Mouse (Mus musculus): ENCODE measurements around the gene Olfr1261. TPM values are rescaled to one million over a fixed set of nuclear protein-coding genes. Genes with fewer than 3 reads are reported as not detected.

The Olfr1261 gene
- not detected in 2 replicates for polyA plus RNA-seq (2012)

DNA sequence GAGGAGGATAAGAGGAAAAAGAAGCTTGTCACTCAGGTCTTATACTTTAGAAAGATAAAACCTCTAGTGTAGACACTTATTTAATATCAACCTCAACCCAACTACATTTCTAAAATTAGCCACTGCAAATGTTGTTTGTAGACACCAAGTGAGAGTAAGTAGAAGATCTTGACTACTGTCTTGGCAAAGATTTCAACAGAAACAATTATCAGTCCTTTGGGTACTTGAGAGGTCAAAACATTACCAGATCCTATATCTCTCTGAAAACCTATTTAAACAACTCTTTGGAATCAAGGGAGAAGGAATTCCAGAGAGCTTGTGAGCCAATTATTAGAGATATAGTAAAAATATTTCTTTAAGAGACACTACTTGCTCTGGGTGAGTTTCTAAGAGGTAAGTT lies at the start of gene Olfr1261:
Gene Olfr1261, plus strand, starts transcription at position 301 of the 400 bp plus-strand sequence.
- Histone ChIP-seq H3K4me3 (replicated peaks) (no peak within 1 kb of the TSS), H3K9me3 (ENCODE audit: control insufficient read depth, low read length) (no peaks in the 10 kb centered on the region), H3K27me3 (ENCODE audit: control insufficient read depth) (no peaks in the 10 kb centered on the region), H3K36me3 (ENCODE audit: control insufficient read depth) (no peaks in the 10 kb centered on the region), H3K4me1 (ENCODE audit: control insufficient read depth) (no peaks in the 10 kb centered on the region)
- no peak for TF ChIP-seq GATA1 (IDR thresholded peaks at IDR 0.05; ENCODE audit: low read length)
- TF ChIP-seq TAL1 (IDR thresholded peaks at IDR 0.05; ENCODE audit: low read length) = no peak

DNA sequence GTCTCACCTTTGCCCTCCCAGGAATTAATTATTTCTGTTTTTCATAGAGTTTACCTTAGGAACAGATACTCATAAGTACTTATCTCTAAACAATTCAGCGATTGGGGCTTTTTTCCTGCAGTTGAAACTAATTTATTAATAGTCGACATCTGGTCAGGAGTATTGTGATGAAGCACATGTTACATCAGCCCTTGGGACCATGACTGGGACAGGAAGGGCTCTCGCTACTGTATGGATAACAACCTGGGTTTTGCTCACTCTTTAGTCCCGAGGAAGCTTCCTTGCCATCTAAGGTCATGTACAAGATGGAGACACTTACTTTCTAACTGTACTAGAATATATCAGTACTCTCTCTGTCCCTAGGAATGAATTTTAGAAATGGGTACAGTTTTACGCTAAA lies 42.5 kb upstream of the Olfr1261 start, which contains the start of gene Olfr1259:
Gene Olfr1259, minus strand, starts transcription at position 101 of the 400 bp plus-strand sequence.
- Histone ChIP-seq H3K4me3 (replicated peaks) (no peak within 1 kb of the TSS), H3K36me3 (ENCODE audit: control insufficient read depth) (no peaks in the 10 kb centered on the region), H3K4me1 (ENCODE audit: control insufficient read depth) (no peaks in the 10 kb centered on the region), H3K27me3 (ENCODE audit: control insufficient read depth) (no peaks in the 10 kb centered on the region), H3K9me3 (ENCODE audit: control insufficient read depth, low read length) (peaks cover 3% of the 10 kb centered on the region)
- TF ChIP-seq GATA1 (IDR thresholded peaks at IDR 0.05; ENCODE audit: low read length) (no peak), TAL1 (IDR thresholded peaks at IDR 0.05; ENCODE audit: low read length) (no peak)

DNA sequence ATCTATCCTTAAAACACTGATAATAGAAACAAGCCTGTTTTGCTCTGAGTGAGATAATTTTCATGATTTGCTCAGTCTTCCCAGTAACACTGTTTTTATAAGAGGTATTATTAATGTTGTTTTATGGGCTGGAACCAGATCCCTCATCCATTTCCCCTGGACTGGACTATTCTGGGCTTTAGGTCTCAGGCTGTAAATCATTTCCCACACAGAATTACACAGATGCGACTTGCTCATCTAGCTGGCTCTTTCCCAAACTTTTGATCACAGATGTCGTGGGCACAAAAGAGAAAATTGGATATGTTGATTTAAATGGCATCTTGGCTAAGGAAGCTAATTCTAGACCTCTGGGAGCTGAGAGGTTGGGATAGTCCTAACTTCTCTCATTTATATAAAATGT lies 16.8 kb upstream of the Olfr1261 start, which contains the start of gene Olfr1260:
Gene Olfr1260, plus strand, starts transcription at position 157 of the 400 bp plus-strand sequence.
- Histone ChIP-seq H3K9me3 (ENCODE audit: control insufficient read depth, low read length) (no peaks in the 10 kb centered on the region; the same call in 1 of the 2 replicates), H3K4me1 (ENCODE audit: control insufficient read depth) (no peaks in the 10 kb centered on the region), H3K27me3 (ENCODE audit: control insufficient read depth) (no peaks in the 10 kb centered on the region), H3K4me3 (replicated peaks) (no peak within 1 kb of the TSS), H3K36me3 (ENCODE audit: control insufficient read depth) (no peaks in the 10 kb centered on the region)
- TF ChIP-seq GATA1 (IDR thresholded peaks at IDR 0.05; ENCODE audit: low read length) = no peak
- no peak for TF ChIP-seq TAL1 (IDR thresholded peaks at IDR 0.05; ENCODE audit: low read length)

DNA sequence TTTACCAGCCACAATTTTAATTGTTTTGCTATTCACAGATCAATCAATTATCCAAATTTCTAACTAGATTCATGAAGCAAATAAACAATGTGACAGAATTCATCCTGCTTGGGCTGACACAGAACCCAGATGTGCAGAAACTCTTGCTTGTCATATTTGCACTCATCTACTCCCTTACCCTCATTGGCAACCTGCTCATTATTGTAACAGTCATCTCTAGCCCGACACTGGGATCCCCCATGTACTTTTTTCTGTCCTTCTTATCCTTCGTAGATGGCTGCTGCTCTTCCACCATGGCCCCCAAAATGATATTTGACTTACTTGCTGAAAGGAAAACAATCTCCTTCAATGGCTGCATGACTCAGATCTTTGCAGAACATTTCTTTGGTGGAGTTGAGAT lies 13.3 kb upstream of the Olfr1261 start:
- Histone ChIP-seq H3K36me3 (ENCODE audit: control insufficient read depth) (no peaks in the 10 kb centered on the region), H3K4me1 (ENCODE audit: control insufficient read depth) (no peaks in the 10 kb centered on the region), H3K27me3 (ENCODE audit: control insufficient read depth) (no peaks in the 10 kb centered on the region), H3K9me3 (ENCODE audit: control insufficient read depth, low read length) (no peaks in the 10 kb centered on the region; the same call in 1 of the 2 replicates), H3K4me3 (replicated peaks) (no peak overlapping the region)
- TF ChIP-seq GATA1 (IDR thresholded peaks at IDR 0.05; ENCODE audit: low read length) (no peak), TAL1 (IDR thresholded peaks at IDR 0.05; ENCODE audit: low read length) (no peak)

DNA sequence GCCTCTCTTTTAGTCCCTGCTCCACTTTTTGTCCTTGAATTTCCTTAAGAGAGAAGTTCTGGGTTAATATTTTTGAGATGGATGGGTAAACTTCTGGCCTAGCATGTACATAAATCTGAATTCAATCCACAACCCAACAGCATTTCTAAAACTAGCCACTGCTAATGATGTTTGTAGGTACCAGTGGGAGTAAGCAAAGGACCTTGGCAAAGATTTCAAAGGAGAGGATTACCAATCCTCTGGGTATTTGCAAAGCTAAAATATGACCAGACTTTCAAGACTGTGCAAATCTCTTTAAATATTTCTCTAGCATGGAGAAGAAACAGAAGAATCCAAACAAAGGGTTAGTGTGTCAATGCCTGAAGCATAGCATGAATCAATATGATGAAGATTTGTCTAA lies 8.8 kb downstream of the Olfr1261 start, which contains the start of gene Olfr1262:
Gene Olfr1262, plus strand, starts transcription at position 301 of the 400 bp plus-strand sequence.
- no peaks in the 10 kb centered on the region for H3K36me3 ChIP-seq (ENCODE audit: control insufficient read depth)
- no peaks in the 10 kb centered on the region for H3K27me3 ChIP-seq (ENCODE audit: control insufficient read depth)

DNA sequence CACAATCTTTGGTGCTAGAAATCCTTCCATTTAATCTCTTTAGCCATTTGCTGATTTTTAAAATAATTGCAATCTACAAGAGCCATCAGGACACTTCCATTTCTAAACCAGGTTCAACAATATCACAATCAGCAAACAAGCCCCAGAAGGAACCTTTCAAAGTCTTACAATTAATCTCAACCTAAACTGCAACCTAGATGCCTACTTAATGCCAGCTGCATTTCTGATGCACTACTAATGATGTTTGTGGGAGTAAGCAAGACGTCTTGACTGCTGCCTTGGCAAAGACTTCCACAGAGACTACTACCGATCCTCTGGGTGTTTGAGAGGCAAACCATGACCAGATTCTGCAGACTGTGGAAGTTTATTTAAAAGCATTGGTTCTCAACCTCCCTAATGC lies 20.8 kb downstream of the Olfr1261 start, which contains the start of gene Olfr1263:
Gene Olfr1263, plus strand, starts transcription at position 301 of the 400 bp plus-strand sequence.
- H3K4me1 ChIP-seq (ENCODE audit: control insufficient read depth) = no peaks in the 10 kb centered on the region
- no peaks in the 10 kb centered on the region for H3K9me3 ChIP-seq (ENCODE audit: control insufficient read depth, low read length)
- TF ChIP-seq TAL1 (IDR thresholded peaks at IDR 0.05; ENCODE audit: low read length) = no peak
- no peak for TF ChIP-seq GATA1 (IDR thresholded peaks at IDR 0.05; ENCODE audit: low read length)
- H3K4me3 ChIP-seq (replicated peaks) = no peak within 1 kb of the TSS
- H3K27me3 ChIP-seq (ENCODE audit: control insufficient read depth) = no peaks in the 10 kb centered on the region
- H3K36me3 ChIP-seq (ENCODE audit: control insufficient read depth) = no peaks in the 10 kb centered on the region

More for the DNA sequence above, 8.8 kb downstream of the Olfr1261 start, which contains the start of gene Olfr1262:
- H3K4me1 ChIP-seq (ENCODE audit: control insufficient read depth) = no peaks in the 10 kb centered on the region
- H3K4me3 ChIP-seq (replicated peaks) = no peak within 1 kb of the TSS
- no peak for TF ChIP-seq TAL1 (IDR thresholded peaks at IDR 0.05; ENCODE audit: low read length)
- TF ChIP-seq GATA1 (IDR thresholded peaks at IDR 0.05; ENCODE audit: low read length) = no peak
- H3K9me3 ChIP-seq (ENCODE audit: control insufficient read depth, low read length) = no peaks in the 10 kb centered on the region

DNA sequence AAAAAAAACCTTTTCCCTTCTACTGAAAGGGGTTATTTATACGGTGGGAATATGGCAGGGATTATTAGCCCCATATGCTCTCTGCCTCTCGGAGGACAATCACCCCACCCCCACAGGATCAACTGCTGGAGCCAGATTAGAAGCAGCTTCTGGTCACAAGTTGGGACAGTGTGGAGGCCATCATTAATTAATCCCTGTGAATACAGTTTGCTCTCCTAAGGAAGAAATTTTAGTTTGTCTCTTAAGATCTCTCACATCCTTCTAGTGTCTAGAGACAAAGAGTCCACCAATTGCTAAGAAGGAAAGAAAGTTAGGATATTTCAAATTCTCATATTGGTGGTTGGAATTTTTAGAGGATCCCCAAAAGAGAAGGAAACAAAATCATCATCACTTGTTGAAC lies 34.5 kb downstream of the Olfr1261 start, which contains the start of gene Olfr1264:
Gene Olfr1264, minus strand, starts transcription at position 101 of the 400 bp plus-strand sequence.
- Histone ChIP-seq H3K4me3 (replicated peaks) (no peak within 1 kb of the TSS), H3K36me3 (ENCODE audit: control insufficient read depth) (no peaks in the 10 kb centered on the region), H3K27me3 (ENCODE audit: control insufficient read depth) (no peaks in the 10 kb centered on the region), H3K9me3 (ENCODE audit: control insufficient read depth, low read length) (peaks cover 4% of the 10 kb centered on the region; the same call in 1 of the 2 replicates), H3K4me1 (ENCODE audit: control insufficient read depth) (no peaks in the 10 kb centered on the region)
- TF ChIP-seq TAL1 (IDR thresholded peaks at IDR 0.05; ENCODE audit: low read length) (no peak), GATA1 (IDR thresholded peaks at IDR 0.05; ENCODE audit: low read length) (no peak)

DNA sequence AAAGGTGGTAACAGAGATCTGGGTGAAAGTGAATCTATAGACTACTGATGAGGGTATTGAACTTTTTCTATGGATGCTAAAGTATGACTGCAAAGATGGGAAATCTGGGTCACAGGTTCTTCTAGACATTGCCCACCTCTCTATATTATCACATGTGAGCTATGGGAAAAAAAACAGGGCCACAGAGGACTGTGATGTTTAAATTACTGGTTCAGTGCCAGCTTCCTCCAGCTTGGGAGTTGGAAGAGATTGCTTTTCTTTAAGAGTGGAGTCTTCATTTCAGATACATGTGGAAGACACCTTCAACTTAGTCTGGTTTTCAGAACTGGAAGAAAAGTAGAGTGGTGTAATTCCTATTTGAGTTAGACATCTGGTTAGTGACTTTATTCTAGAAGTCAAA lies 44.0 kb downstream of the Olfr1261 start, which contains the start of gene Olfr1265:
Gene Olfr1265, plus strand, starts transcription at position 301 of the 400 bp plus-strand sequence.
- Histone ChIP-seq H3K4me3 (replicated peaks) (no peak within 1 kb of the TSS), H3K36me3 (ENCODE audit: control insufficient read depth) (no peaks in the 10 kb centered on the region), H3K27me3 (ENCODE audit: control insufficient read depth) (no peaks in the 10 kb centered on the region), H3K4me1 (ENCODE audit: control insufficient read depth) (no peaks in the 10 kb centered on the region), H3K9me3 (ENCODE audit: control insufficient read depth, low read length) (no peaks in the 10 kb centered on the region; the same call in 1 of the 2 replicates)
- TF ChIP-seq GATA1 (IDR thresholded peaks at IDR 0.05; ENCODE audit: low read length) (no peak), TAL1 (IDR thresholded peaks at IDR 0.05; ENCODE audit: low read length) (no peak)

Other genes starting within 250 kb of the Olfr1261 start
- not detected in 2 replicates for gene Olfr1253, start 234.1 kb upstream of the Olfr1261 start, polyA plus RNA-seq (2012)
- not detected in 2 replicates for gene Olfr1254, start 197.6 kb upstream of the Olfr1261 start, polyA plus RNA-seq (2012)
- gene Olfr1255, start 179.2 kb upstream of the Olfr1261 start, polyA plus RNA-seq (2012) = not detected in 2 replicates
- gene Olfr1256, start 149.7 kb upstream of the Olfr1261 start, polyA plus RNA-seq (2012) = 0.02 TPM in 1 of 2 replicates, not detected in the other
- not detected in 2 replicates for gene Olfr48, start 143.0 kb upstream of the Olfr1261 start, polyA plus RNA-seq (2012)
- gene Olfr1257, start 112.8 kb upstream of the Olfr1261 start, polyA plus RNA-seq (2012) = not detected in 2 replicates
- gene Olfr1258, start 63.9 kb upstream of the Olfr1261 start, polyA plus RNA-seq (2012) = not detected in 2 replicates
- gene Olfr1259, start 42.6 kb upstream of the Olfr1261 start, polyA plus RNA-seq (2012) = not detected in 2 replicates
- 0.01 TPM in 1 of 2 replicates, not detected in the other for gene Olfr1260, start 16.9 kb upstream of the Olfr1261 start, polyA plus RNA-seq (2012)
- gene Olfr1262, start 8.9 kb downstream of the Olfr1261 start, polyA plus RNA-seq (2012) = not detected in 2 replicates
- gene Olfr1263, start 20.9 kb downstream of the Olfr1261 start, polyA plus RNA-seq (2012) = not detected in 2 replicates
- 0.01 TPM in 1 of 2 replicates, not detected in the other for gene Olfr1264, start 34.4 kb downstream of the Olfr1261 start, polyA plus RNA-seq (2012)
- gene Olfr1265, start 44.1 kb downstream of the Olfr1261 start, polyA plus RNA-seq (2012) = not detected in 2 replicates
- not detected in 2 replicates for gene Olfr140, start 72.4 kb downstream of the Olfr1261 start, polyA plus RNA-seq (2012)
- not detected in 2 replicates for gene Olfr1269, start 130.2 kb downstream of the Olfr1261 start, polyA plus RNA-seq (2012)
- 0.01 TPM in 1 of 2 replicates, not detected in the other for gene Olfr32, start 151.1 kb downstream of the Olfr1261 start, polyA plus RNA-seq (2012)
- not detected in 2 replicates for gene Olfr1270, start 161.9 kb downstream of the Olfr1261 start, polyA plus RNA-seq (2012)
- not detected in 2 replicates for gene Olfr1506, start 233.3 kb downstream of the Olfr1261 start, polyA plus RNA-seq (2012)